Mouse (Mus musculus): ENCODE measurements around the gene Acsm3. TPM values are rescaled to one million over a fixed set of nuclear protein-coding genes. Genes with fewer than 3 reads are reported as not detected.
"Not testable (repeated sequence)": the region's sequence is repeated elsewhere in the genome, so short reads cannot be mapped to it uniquely, and the experiment has no call there.

Acsm3 gene
- polyA plus RNA-seq (2015; fragmentation: Nextera tagmentation; extraction: Ambion mirVana): 9.1 and 9.2 TPM in 2 replicates

DNA sequence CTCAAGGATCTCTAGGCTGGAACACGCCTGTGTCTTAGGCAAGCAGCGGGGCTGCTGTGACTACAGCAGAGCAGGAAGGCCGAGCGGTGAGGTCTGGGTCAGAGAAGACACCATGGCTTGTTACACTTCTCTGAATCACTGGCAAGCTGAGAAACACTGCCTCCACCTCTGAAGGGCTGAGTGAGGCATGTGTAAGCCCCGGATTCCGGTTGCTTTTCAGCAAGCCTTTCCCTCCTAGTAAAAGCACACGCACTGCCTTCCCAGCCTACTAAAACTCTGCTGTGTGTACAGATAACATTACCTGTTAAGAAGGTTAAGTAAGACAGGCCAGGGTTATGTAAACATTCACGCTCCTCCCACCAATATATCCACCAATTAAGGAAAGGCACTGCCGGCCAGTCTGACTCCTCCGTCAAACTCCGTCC is at the start of gene Acsm3:
TSS of gene Acsm3 (plus strand) at position 397 of the 425 bp plus-strand sequence.
- Histone ChIP-seq H3K9me3 (no peaks in the 10 kb centered on the region), H3K4me1 (replicated peaks) (no peaks in the 10 kb centered on the region), H3K36me3 (no peaks in the 10 kb centered on the region), H3K4me3 (replicated peaks) (0 out of 2 replicates have a peak within 1 kb of the TSS, but pooled peaks have one; percentile 4), H3K9ac (no peak within 1 kb of the TSS), H3K4me2 (replicated peaks) (peak within 1 kb of the TSS; percentile 43), H3K27me3 (replicated peaks) (no peaks in the 10 kb centered on the region), H3K27ac (peak within 1 kb of the TSS; percentile 58; the same call in 1 of the 2 replicates)
- peak; percentile 80 for ATAC-seq
- 28% methylated on average over 11 of the region's 11 CpGs for WGBS

- H3K4me2 ChIP-seq (replicated peaks): no peak overlapping the region
- H3K9ac ChIP-seq: no peak overlapping the region
- WGBS: 94% methylated on average over 7 of the region's 7 CpGs
- H3K27ac ChIP-seq: no peak overlapping the region
- H3K4me3 ChIP-seq (replicated peaks): no peak overlapping the region
- ATAC-seq: no peak
- no peaks in the 10 kb centered on the region for H3K9me3 ChIP-seq
- H3K36me3 ChIP-seq: peaks cover 25% of the 10 kb centered on the region
- H3K27me3 ChIP-seq (replicated peaks): no peaks in the 10 kb centered on the region
- no peaks in the 10 kb centered on the region for H3K4me1 ChIP-seq (replicated peaks)
Measured at GRCm38 (mm10) chr7:119714111-119714510, 46.6 kb upstream of the Acsm3 start.

DNA sequence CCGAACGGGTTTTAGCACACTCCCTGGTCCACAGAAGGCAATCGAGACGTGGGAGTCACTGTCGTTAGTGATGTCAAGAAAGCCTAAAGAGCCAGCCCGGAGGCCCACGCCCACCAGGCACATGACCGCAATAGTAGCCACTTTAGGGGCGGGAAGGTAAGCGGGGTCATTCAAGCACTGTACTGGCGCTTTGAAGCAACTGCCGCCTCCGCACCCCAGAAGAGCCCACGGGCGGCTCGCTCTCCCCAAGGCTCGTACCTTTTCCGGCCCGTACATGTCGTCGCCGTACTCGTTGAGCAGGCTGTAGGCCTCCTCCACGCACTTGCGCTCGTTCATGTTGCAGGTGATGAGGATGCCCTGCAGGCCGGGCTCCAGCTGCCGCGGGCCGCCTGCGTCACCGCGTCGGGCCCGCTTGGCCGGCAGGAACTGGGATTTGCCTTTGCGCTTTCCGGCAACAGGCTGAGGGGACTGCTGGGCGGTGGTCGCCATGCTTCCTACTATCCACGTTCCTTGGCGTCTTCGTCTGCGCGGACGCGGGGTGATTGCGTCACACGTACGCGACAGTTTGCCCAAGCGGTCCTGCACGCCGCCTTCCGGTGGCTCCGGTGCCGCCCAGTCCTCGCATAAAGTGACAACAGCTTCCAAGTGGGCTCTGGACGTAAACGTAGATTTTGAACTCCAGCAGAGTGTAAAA is 40.3 kb upstream of the Acsm3 start, which contains the start of gene Thumpd1:
TSS of gene Thumpd1 (minus strand) at position 546 of the 694 bp plus-strand sequence.
- H3K9ac ChIP-seq: peak within 1 kb of the TSS; percentile 78
- peak within 1 kb of the TSS; percentile 56 for H3K27ac ChIP-seq
- peak; percentile 97 for ATAC-seq
- peaks cover 25% of the 10 kb centered on the region for H3K36me3 ChIP-seq
- H3K4me3 ChIP-seq (replicated peaks): peak within 1 kb of the TSS; percentile 87
- no peaks in the 10 kb centered on the region for H3K9me3 ChIP-seq
- peaks cover 7% of the 10 kb centered on the region for H3K4me1 ChIP-seq (replicated peaks)
- WGBS: under 1% methylated on average over 60 of the region's 60 CpGs
- no peaks in the 10 kb centered on the region for H3K27me3 ChIP-seq (replicated peaks)
- H3K4me2 ChIP-seq (replicated peaks): peak within 1 kb of the TSS; percentile 77

DNA sequence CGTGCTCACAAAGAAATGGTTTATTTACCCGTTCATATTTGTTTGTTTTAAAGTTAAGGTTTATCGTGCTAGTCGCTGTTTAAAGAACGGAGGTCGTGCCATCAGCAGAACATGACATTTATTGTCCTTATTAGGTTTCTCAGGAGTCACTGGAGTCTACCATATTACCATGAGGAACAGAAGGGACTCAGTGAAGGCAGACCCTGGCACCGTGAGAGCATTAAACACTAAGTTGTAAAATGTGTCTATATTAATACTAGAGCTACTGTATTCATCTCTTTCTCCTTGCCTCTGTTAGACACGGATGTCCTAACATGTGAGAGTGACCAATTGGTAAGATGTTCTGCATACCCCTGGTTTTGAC is 39.8 kb upstream of the Acsm3 start:
- Histone ChIP-seq H3K36me3 (peaks cover 20% of the 10 kb centered on the region), H3K9ac (peak overlapping the region; percentile 33; the same call in 1 of the 2 replicates), H3K27me3 (replicated peaks) (no peaks in the 10 kb centered on the region), H3K4me1 (replicated peaks) (peaks cover 7% of the 10 kb centered on the region), H3K4me3 (replicated peaks) (peak overlapping the region; percentile 87), H3K4me2 (replicated peaks) (peak overlapping the region; percentile 77), H3K9me3 (no peaks in the 10 kb centered on the region), H3K27ac (0 out of 2 replicates have a peak overlapping the region, but pooled peaks have one; percentile 56)
- ATAC-seq: peak; percentile 53
- 11% methylated on average over 8 of the region's 8 CpGs for WGBS

GRCm38 (mm10) chr7:119727621-119728020 is 33.1 kb upstream of the Acsm3 start:
- no peak overlapping the region for H3K27ac ChIP-seq
- no peaks in the 10 kb centered on the region for H3K36me3 ChIP-seq
- no peaks in the 10 kb centered on the region for H3K27me3 ChIP-seq (replicated peaks)
- no peak overlapping the region for H3K4me2 ChIP-seq (replicated peaks)
- H3K4me3 ChIP-seq (replicated peaks): no peak overlapping the region
- no peaks in the 10 kb centered on the region for H3K9me3 ChIP-seq
- no peaks in the 10 kb centered on the region for H3K4me1 ChIP-seq (replicated peaks)
- no peak overlapping the region for H3K9ac ChIP-seq
- no peak for ATAC-seq
- 78% methylated on average over 2 of the region's 2 CpGs for WGBS

- H3K4me2 ChIP-seq (replicated peaks); H3K27me3 ChIP-seq (replicated peaks); H3K9me3 ChIP-seq; H3K27ac ChIP-seq; H3K9ac ChIP-seq; H3K4me3 ChIP-seq (replicated peaks); H3K36me3 ChIP-seq; H3K4me1 ChIP-seq (replicated peaks); ATAC-seq: not testable (repeated sequence)
- 81% methylated on average over 4 of the region's 4 CpGs for WGBS
Measured at GRCm38 (mm10) chr7:119731262-119731661, 29.5 kb upstream of the Acsm3 start.

GRCm38 (mm10) chr7:119738877-119739276 is 21.8 kb upstream of the Acsm3 start:
- Histone ChIP-seq H3K4me1 (replicated peaks) (no peaks in the 10 kb centered on the region), H3K36me3 (no peaks in the 10 kb centered on the region), H3K27ac (no peak overlapping the region), H3K9ac (no peak overlapping the region), H3K9me3 (no peaks in the 10 kb centered on the region), H3K4me2 (replicated peaks) (no peak overlapping the region), H3K4me3 (replicated peaks) (no peak overlapping the region), H3K27me3 (replicated peaks) (no peaks in the 10 kb centered on the region)
- WGBS: 83% methylated on average over 2 of the region's 2 CpGs
- no peak for ATAC-seq

GRCm38 (mm10) chr7:119739798-119740468 is 20.8 kb upstream of the Acsm3 start:
- H3K4me3 ChIP-seq (replicated peaks): peak overlapping the region; percentile 33
- peak overlapping the region; percentile 53 for H3K4me2 ChIP-seq (replicated peaks)
- not testable (repeated sequence) for H3K9me3 ChIP-seq; H3K36me3 ChIP-seq; H3K27me3 ChIP-seq (replicated peaks); H3K4me1 ChIP-seq (replicated peaks); H3K9ac ChIP-seq; H3K27ac ChIP-seq
- under 1% methylated on average over 31 of the region's 44 CpGs for WGBS
- ATAC-seq: peak; percentile 56; the same call in 1 of the 2 replicates

- Histone ChIP-seq H3K27me3 (replicated peaks) (no peaks in the 10 kb centered on the region), H3K9ac (no peak overlapping the region), H3K36me3 (no peaks in the 10 kb centered on the region), H3K4me1 (replicated peaks) (no peaks in the 10 kb centered on the region; the same call in 1 of the 2 replicates), H3K27ac (no peak overlapping the region), H3K9me3 (no peaks in the 10 kb centered on the region), H3K4me3 (replicated peaks) (peak overlapping the region; percentile 24), H3K4me2 (replicated peaks) (peak overlapping the region; percentile 56)
- 6% methylated on average over 34 of the region's 34 CpGs for WGBS
- peak; percentile 68 for ATAC-seq
Measured at GRCm38 (mm10) chr7:119744321-119744720, 16.4 kb upstream of the Acsm3 start.

DNA sequence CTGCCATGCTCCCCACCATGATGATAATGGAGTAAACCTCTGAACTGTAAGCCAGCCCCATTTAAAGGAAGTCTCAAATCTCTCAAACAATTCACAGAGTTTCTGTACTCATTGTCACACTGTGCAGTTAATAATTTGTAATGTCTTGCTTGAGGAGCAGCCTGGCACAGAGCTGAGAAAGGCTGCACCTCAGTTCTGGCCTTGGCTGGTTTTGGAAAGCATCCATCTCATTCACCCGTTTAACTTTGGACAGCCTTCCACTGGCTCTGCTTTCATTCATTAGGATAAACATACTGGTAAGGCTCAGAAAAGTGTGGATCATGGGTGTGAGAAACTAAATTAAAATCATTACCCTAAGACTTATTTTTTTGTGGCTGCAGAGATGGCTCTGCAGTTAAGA is 14.9 kb upstream of the Acsm3 start:
- H3K9ac ChIP-seq: no peak overlapping the region
- WGBS: 58% methylated on average over 1 of the region's 1 CpGs
- H3K27ac ChIP-seq: no peak overlapping the region
- no peak for ATAC-seq
- no peaks in the 10 kb centered on the region for H3K9me3 ChIP-seq
- H3K4me3 ChIP-seq (replicated peaks): no peak overlapping the region
- H3K27me3 ChIP-seq (replicated peaks): no peaks in the 10 kb centered on the region
- no peaks in the 10 kb centered on the region for H3K36me3 ChIP-seq
- H3K4me2 ChIP-seq (replicated peaks): no peak overlapping the region
- H3K4me1 ChIP-seq (replicated peaks): no peaks in the 10 kb centered on the region; the same call in 1 of the 2 replicates

- H3K27ac ChIP-seq: no peak overlapping the region
- H3K27me3 ChIP-seq (replicated peaks): no peaks in the 10 kb centered on the region
- H3K9me3 ChIP-seq: no peaks in the 10 kb centered on the region
- no peak overlapping the region for H3K9ac ChIP-seq
- no peak overlapping the region for H3K4me2 ChIP-seq (replicated peaks)
- H3K36me3 ChIP-seq: no peaks in the 10 kb centered on the region
- no peaks in the 10 kb centered on the region; the same call in 1 of the 2 replicates for H3K4me1 ChIP-seq (replicated peaks)
- no peak overlapping the region for H3K4me3 ChIP-seq (replicated peaks)
- WGBS: 70% methylated on average over 1 of the region's 2 CpGs
- no peak for ATAC-seq
Measured at GRCm38 (mm10) chr7:119748761-119749160, 12.0 kb upstream of the Acsm3 start.

DNA sequence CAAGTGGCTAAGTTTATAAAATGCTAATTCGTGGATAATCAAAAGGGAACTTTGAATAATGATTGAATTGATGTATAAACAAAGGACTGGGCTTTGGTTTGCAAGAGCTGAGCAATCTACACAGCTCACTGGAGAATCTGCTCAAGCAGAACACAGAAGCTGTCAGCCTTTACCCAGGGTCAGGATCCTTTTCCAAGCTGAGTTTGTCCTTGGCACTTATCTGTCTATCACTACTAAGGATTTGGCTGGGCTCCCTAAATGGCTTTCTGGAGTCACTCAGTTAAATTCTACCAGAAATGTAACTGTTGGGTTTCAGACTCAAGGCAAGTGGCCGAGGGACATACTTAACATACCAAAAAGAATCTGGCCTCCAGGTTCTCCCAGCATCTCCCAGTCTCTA is 10.8 kb upstream of the Acsm3 start:
- H3K27me3 ChIP-seq (replicated peaks): no peaks in the 10 kb centered on the region
- 52% methylated on average over 2 of the region's 2 CpGs for WGBS
- H3K4me2 ChIP-seq (replicated peaks): no peak overlapping the region
- H3K4me3 ChIP-seq (replicated peaks): no peak overlapping the region
- H3K4me1 ChIP-seq (replicated peaks): no peaks in the 10 kb centered on the region
- H3K36me3 ChIP-seq: no peaks in the 10 kb centered on the region
- no peak overlapping the region for H3K9ac ChIP-seq
- no peak for ATAC-seq
- no peaks in the 10 kb centered on the region for H3K9me3 ChIP-seq
- H3K27ac ChIP-seq: no peak overlapping the region

Measured in intestine, embryonic 15.5 days (tissue).